In genomic region chr11:35261562-35262087, GRCm38 (mm10) we compare ENCODE assay signal across 13 mouse cellular contexts.
DNase-seq lines count a peak whose midpoint lies in the region.
"Had no signal": no experiment of that assay in that cellular context is flagged by ENCODE, and none has a peak within 500 bp of the region (broad histone marks: within the 10 kb centered on the region; RNA-seq: fewer than 3 reads in every experiment).

No protein-coding gene starts in this region.

- intact Hi-C loops in heart, postnatal 10 days (cut with DNase I) = no loop called here

- DNase-seq in adrenal gland, postnatal 10 days = peak; percentile 41
- no peak for DNase-seq in adrenal gland, adult 8-10 months
- peak; percentile 34 for DNase-seq in layer of hippocampus, adult 11-12 months (ENCODE audit: low spot score)
- no peak for DNase-seq in layer of hippocampus, postnatal 25 days (ENCODE audit: extremely low spot score in 1 of 2, low spot score in 1 of 2)
- peak; percentile 41 for DNase-seq in 3T3-L1 (ENCODE audit: low read depth, low spot score)
- DNase-seq in frontal cortex, postnatal 36 days (ENCODE audit: low spot score in 2 of 2) = peak; percentile 65 to 73
- DNase-seq in heart, postnatal 10 days = no peak
- no peak for DNase-seq in c-Kit-positive CD71-positive TER-119-positive erythroid progenitor cells, embryonic 14.5 days (ENCODE audit: low spot score)
- DNase-seq: cerebellum, adult 2 months; gastrocnemius, postnatal 25 days; heart, postnatal 14 days; liver, embryonic 13.5 days; thymus, postnatal 4 days had no signal

Comparison
In these comparisons a context has a peak if more than half of its experiments do, and no peak if none do; other contexts are left out.
1. DNase-seq: peak in adrenal gland, postnatal 10 days (single experiment), layer of hippocampus, adult 11-12 months (single experiment), 3T3-L1 (single experiment) and frontal cortex, postnatal 36 days (2 of 2); none in adrenal gland, adult 8-10 months (single experiment), layer of hippocampus, postnatal 25 days (0 of 2), heart, postnatal 10 days (0 of 2) and c-Kit-positive CD71-positive TER-119-positive erythroid progenitor cells, embryonic 14.5 days (single experiment).